Mouse (Mus musculus): ENCODE results near the gene Setdb1. TPM values are rescaled to one million over a fixed set of nuclear protein-coding genes. Genes with fewer than 3 reads are reported as not detected.

The Setdb1 gene
- polyA plus RNA-seq, 1 experiment: 60.8 TPM

DNA sequence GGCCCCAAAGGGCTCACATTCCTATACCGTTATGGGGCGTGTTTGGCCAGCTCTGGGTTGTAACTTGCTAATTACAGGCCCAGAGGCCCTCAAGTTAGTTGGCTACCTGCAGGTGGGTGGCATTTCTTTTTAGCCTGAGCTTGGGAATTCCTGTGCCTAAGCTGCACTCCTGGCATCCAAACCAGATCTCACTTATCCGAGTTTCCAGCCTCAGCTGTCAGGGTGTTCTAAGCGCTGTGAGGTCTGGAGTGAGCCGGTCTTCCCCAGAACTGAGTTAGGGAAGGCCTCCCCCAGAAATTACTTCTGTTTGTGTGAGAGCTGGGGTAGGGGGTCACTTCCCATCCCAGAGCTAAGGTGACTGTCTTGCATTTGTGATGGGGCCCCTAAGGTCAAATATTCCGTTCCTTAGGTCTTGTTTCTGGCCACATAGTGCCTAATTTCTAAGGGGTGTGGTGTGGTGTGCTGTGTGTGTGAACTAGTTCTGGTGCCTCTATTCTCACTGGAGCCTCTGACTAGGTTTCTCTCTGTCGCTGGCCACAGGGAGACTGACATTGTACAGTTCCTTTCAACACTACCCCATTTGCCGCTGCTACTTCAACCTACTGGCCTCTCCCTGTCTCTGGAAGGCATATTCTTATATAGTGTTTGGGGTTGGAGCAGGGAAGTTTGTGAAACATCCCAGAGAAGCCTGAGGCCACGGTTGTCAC, 41.0 kb downstream of the Setdb1 start:
- DNase-seq (ENCODE audit: low read depth): no peak
- TF ChIP-seq POLR2A (IDR thresholded peaks at IDR 0.05; ENCODE audit: borderline replicate concordance, extremely low read depth, insufficient read depth, insufficient read length, poor library complexity, severe bottlenecking): no peak
- no peak for TF ChIP-seq CTCF (IDR thresholded peaks at IDR 0.05; ENCODE audit: borderline replicate concordance, extremely low read depth, insufficient read depth, insufficient read length)

DNA sequence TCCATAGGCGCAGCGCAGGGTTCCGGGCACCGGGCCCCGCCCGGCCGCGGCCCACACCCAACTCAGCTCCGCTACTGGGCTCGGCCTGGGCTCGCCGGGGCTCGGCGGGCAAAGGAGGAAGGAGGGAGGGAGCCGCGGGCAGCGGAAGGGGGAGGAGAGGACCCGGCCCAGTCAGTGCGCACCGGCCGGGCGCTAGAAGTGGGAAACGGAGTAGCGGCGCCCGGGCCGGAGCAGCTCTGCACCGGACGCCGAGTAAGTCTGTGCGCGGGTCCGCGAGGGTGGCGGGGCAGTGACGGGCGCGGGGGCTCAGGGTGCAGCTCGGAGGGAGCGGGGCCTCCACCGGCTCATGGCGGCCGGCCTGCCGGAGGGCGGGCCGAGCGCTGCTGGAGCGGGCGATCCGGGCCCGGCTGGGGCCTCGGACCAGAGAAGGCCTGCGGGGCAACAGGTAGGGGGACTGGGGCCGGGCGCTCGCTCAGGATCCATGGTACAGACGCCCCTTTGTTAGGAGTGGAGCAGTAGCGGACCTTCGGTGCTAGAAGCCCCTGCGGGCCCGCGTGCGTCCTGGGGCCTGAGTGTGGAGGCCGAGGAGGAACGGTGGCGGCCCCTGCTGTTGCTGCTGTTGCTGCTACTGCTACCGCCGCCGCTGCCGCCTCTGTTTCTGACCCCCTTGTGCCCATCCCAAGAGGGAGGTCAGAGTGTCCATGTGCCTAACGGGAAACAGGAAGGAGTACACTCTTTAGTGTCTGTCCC, 41.7 kb downstream of the Setdb1 start:
- DNase-seq (ENCODE audit: low read depth): peak; percentile 92
- TF ChIP-seq CTCF (IDR thresholded peaks at IDR 0.05; ENCODE audit: borderline replicate concordance, extremely low read depth, insufficient read depth, insufficient read length): peak; percentile 11; the same call in 1 of the 2 replicates
- peak; percentile 61 for TF ChIP-seq POLR2A (IDR thresholded peaks at IDR 0.05; ENCODE audit: borderline replicate concordance, extremely low read depth, insufficient read depth, insufficient read length, poor library complexity, severe bottlenecking)

DNA sequence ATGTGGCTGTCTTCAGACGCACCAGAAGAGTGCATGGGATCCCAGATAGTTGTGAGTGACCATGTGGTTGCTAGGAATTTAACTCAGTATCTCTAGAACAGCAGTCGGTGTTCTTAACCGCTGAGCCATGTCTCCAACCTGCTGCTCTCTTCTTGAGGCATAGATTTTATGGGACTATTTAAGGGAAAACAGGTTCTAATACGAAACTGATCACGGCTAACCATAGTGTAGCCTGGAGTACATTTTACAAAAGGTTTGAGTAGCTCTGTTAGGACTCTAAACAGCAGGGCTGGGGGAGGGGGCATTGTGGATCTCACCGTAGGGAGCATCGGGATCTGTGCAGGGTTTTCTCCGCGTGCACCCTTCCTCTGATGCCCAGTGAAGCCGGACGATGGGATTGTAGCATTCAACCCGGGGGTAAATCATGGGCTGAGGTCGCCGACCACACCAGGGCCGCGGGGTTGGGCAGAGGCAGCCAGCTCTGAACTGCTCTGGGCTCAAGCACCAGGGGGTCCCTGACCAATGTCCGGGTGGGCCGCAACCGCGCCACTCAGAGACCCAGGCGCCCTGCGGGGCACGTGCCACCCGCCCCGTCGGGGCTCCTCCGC, 42.4 kb downstream of the Setdb1 start, which contains the start of gene Cers2:
Gene Cers2, plus strand, starts transcription at position 306 of the 608 bp plus-strand sequence.
- TF ChIP-seq CTCF (IDR thresholded peaks at IDR 0.05; ENCODE audit: borderline replicate concordance, extremely low read depth, insufficient read depth, insufficient read length) (no peak), POLR2A (IDR thresholded peaks at IDR 0.05; ENCODE audit: borderline replicate concordance, extremely low read depth, insufficient read depth, insufficient read length, poor library complexity, severe bottlenecking) (no peak)
- DNase-seq (ENCODE audit: low read depth): peak; percentile 43

DNA sequence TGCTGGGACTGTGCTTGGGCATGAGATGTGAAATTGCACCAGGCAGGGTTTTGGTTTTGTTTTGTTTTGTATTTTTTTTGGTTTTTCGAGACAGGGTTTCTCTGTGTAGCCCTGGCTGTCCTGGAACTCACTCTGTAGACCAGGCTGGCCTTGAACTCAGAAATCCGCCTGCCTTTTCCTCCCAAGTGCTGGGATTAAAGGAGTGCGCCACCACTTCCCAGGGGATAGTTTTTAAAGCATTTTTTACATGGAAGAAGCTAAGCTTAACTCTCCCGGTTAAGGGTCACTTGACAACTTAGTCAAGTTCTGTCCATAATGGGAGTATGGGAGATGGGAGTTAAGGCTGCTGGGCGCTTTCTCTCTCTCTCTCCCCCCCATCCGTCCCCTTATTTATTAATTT, 42.9 kb downstream of the Setdb1 start:
- TF ChIP-seq CTCF (IDR thresholded peaks at IDR 0.05; ENCODE audit: borderline replicate concordance, extremely low read depth, insufficient read depth, insufficient read length) (no peak), POLR2A (IDR thresholded peaks at IDR 0.05; ENCODE audit: borderline replicate concordance, extremely low read depth, insufficient read depth, insufficient read length, poor library complexity, severe bottlenecking) (no peak)
- DNase-seq (ENCODE audit: low read depth): no peak

DNA sequence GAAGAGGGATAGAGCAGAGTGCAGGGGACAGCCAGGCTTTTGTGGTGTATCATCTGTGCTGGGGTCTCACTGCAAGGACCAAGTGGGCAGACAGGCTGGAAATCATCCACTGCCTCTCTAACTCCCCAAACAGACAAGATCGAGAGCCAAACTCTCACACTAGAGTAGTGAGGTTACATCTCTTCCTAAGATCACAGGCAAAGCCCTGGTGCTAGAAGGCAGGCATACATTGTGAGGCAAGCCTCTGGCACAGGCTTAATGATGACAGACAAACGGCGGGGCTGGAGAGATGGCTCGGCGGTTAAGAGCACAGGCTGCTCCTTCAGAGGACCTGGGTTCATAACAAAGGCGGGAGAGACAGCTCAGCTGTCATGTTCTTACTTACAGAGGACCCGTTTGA, 43.5 kb downstream of the Setdb1 start:
- DNase-seq (ENCODE audit: low read depth): no peak

DNA sequence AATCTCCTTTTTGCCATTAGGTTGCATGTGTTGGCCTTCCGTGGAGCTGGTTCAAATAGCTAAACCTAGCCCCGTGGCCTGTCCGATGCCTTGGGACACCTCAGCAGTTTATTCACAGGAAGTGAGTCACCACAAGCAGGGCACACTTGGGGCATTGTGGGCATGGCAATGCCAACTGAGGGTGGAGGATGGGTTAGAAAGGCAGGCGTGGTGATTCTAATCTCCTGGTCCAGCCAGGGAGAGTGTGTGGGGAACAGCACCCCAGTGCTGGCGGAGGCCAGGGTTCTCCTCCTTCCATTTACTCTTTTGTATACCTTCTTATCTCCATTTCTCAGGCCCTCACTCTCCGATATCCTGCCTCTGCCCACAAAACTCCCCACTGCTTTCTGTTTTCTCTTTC, 44.4 kb downstream of the Setdb1 start:
- no peak for DNase-seq (ENCODE audit: low read depth)
- TF ChIP-seq POLR2A (IDR thresholded peaks at IDR 0.05; ENCODE audit: borderline replicate concordance, extremely low read depth, insufficient read depth, insufficient read length, poor library complexity, severe bottlenecking) (no peak), CTCF (IDR thresholded peaks at IDR 0.05; ENCODE audit: borderline replicate concordance, extremely low read depth, insufficient read depth, insufficient read length) (no peak)

More for the DNA sequence above, 43.5 kb downstream of the Setdb1 start:
- no peak for TF ChIP-seq CTCF (IDR thresholded peaks at IDR 0.05; ENCODE audit: borderline replicate concordance, extremely low read depth, insufficient read depth, insufficient read length)
- no peak for TF ChIP-seq POLR2A (IDR thresholded peaks at IDR 0.05; ENCODE audit: borderline replicate concordance, extremely low read depth, insufficient read depth, insufficient read length, poor library complexity, severe bottlenecking)

DNA sequence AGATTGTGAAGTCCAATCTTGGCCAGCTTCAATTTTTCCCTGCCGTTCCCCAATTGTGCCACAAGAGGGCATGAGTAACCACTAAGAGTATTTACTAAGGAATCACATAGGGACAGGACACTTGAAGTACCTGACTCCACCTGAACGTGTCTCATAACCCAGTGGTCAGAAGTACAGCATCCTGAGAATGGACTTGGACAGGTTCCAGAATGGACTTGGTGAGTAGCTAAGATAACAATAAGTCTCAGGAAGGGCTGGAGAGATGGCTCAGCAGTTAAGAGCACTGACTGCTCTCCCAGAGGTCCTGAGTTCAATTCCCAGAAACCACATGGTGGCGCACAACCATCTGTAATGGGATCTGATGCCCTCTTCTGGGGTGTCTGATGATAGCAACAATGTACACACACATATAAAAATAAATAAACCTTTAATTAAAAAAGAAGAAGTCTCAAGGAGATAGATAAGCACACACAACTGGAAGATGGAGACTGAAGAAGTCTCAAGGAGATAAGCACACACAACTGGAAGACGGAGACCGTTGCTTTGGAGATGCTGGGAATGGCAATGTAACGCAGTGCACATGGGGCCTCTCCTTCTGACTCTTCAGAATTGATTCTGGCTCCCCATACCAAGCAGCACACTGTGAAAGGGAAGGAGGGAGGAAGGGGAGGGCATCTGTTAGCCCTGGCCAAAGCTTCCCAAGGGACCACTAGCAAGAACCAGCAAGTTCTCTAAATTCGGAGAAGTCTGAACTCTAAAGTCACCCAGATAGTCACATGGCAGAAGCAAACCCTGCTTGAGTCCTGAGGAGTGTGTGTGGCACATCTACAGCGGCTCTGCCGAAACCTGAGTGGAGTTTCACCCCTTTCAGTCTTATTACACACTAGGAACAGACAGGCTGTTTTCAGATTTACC, 45.8 kb downstream of the Setdb1 start:
- TF ChIP-seq POLR2A (IDR thresholded peaks at IDR 0.05; ENCODE audit: borderline replicate concordance, extremely low read depth, insufficient read depth, insufficient read length, poor library complexity, severe bottlenecking): no peak
- peak; percentile 66; the same call in 1 of the 2 replicates for TF ChIP-seq CTCF (IDR thresholded peaks at IDR 0.05; ENCODE audit: borderline replicate concordance, extremely low read depth, insufficient read depth, insufficient read length)
- DNase-seq (ENCODE audit: low read depth): peak; percentile 77

DNA sequence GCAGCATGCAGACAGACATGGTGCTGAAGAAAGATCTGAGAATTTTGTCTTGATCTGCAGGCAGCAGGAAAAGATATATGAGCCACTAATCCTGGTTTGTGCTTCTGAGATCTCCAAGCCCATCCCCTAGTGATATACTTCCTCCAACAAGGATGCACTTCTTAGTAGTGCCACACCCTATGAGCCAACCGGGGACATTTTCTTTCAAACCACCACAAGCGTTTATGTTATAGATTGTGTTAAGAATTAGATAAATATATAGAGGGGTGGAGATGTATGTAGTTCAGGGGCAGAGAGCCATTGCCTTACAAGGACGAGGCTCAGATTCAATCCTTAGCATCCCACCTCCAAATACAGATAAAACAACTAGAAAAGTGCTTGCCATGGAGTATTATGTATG, 46.5 kb downstream of the Setdb1 start:
- TF ChIP-seq CTCF (IDR thresholded peaks at IDR 0.05; ENCODE audit: borderline replicate concordance, extremely low read depth, insufficient read depth, insufficient read length) (no peak), POLR2A (IDR thresholded peaks at IDR 0.05; ENCODE audit: borderline replicate concordance, extremely low read depth, insufficient read depth, insufficient read length, poor library complexity, severe bottlenecking) (no peak)
- DNase-seq (ENCODE audit: low read depth): no peak

DNA sequence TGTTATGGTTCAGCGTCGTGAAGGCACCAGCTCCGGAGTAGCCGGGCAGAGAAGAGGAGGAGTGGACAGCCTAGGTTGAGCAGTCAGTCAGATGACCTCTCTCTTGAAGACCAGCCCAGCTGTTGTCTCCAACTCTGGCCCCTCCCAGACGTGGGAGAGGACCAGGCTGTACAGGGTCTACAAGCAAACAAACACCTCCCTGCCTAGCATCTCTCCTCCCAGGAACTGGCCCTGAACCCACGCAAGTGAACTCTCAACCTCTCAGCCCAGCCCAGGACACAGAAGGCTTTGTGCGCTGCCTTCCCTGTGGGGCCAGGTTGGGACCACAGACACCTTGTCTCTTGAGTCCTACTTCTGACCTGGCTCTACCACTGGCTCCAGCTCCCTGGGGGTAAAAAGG, 49.9 kb downstream of the Setdb1 start, which contains the start of gene Anxa9:
Gene Anxa9, minus strand, starts transcription at position 77 of the 400 bp plus-strand sequence.
- DNase-seq (ENCODE audit: low read depth): no peak
- TF ChIP-seq CTCF (IDR thresholded peaks at IDR 0.05; ENCODE audit: borderline replicate concordance, extremely low read depth, insufficient read depth, insufficient read length) (no peak), POLR2A (IDR thresholded peaks at IDR 0.05; ENCODE audit: borderline replicate concordance, extremely low read depth, insufficient read depth, insufficient read length, poor library complexity, severe bottlenecking) (no peak)

DNA sequence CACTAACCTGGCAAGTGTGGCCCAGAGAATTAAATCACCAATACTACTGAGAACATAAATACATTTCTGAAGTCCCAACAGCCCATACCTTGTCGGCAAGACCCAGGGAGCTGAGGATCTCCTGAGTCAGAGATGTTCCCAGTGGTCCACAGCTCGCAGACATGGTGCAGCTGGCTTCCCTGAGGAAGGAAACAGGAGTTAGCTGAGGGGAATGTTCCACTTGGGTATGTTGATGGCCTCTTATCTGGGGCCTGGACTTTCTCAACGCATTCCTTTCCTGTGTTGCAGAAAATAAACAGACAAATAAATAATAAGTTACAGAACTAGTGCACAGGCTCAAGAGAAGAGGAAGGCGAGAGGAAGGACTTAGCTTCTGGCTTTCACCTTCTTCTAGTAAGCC, 50.8 kb downstream of the Setdb1 start:
- TF ChIP-seq POLR2A (IDR thresholded peaks at IDR 0.05; ENCODE audit: borderline replicate concordance, extremely low read depth, insufficient read depth, insufficient read length, poor library complexity, severe bottlenecking): no peak
- no peak for TF ChIP-seq CTCF (IDR thresholded peaks at IDR 0.05; ENCODE audit: borderline replicate concordance, extremely low read depth, insufficient read depth, insufficient read length)

More for the DNA sequence above, 50.8 kb downstream of the Setdb1 start:
- no peak for DNase-seq (ENCODE audit: low read depth)

Measured in brain, embryonic 14.5 days (tissue).